Mouse (Mus musculus): ENCODE measurements around the gene Mtf2. TPM values are rescaled to one million over a fixed set of nuclear protein-coding genes. Genes with fewer than 3 reads are reported as not detected.

The Mtf2 gene
- 86.3 to 97.3 TPM (median 93.8 TPM) in 4 replicates for total RNA-seq (2023)

GRCm38 (mm10) chr5:108065465-108066411 is at the start of gene Mtf2:
TSS of gene Mtf2 (plus strand) at chr5:108065674.

GRCm38 (mm10) chr5:108132441-108133243 is 67.2 kb downstream of the Mtf2 start, which contains the start of the genes Tmed5 and Ccdc18:
TSS of gene Tmed5 (minus strand) at chr5:108132620.
TSS of gene Ccdc18 (plus strand) at chr5:108132875.

Other genes starting within 250 kb of the Mtf2 start
- not detected in 4 replicates for gene Ube2d2b, start 235.6 kb upstream of the Mtf2 start, total RNA-seq (2023)
- 14.8 to 23.7 TPM (median 19.2 TPM) in 4 replicates for gene Evi5, start 190.6 kb upstream of the Mtf2 start, total RNA-seq (2023)
- gene Rpl5, start 165.2 kb upstream of the Mtf2 start, total RNA-seq (2023) = 147 to 158 TPM (median 150 TPM) in 4 replicates
- 54.2 to 66.2 TPM (median 58.0 TPM) in 4 replicates for gene Fam69a, start 78.6 kb upstream of the Mtf2 start, total RNA-seq (2023)
- 76.1 to 81.6 TPM (median 80.7 TPM) in 4 replicates for gene Tmed5, start 66.9 kb downstream of the Mtf2 start, total RNA-seq (2023)
- gene Ccdc18, start 67.2 kb downstream of the Mtf2 start, total RNA-seq (2023) = 1.8 to 2.1 TPM (median 2.0 TPM) in 4 replicates
- 31.1 to 37.0 TPM (median 34.5 TPM) in 4 replicates for gene Dr1, start 203.2 kb downstream of the Mtf2 start, total RNA-seq (2023)
- 2.5 to 4.3 TPM (median 3.7 TPM) in 4 replicates for gene Pigg, start 246.9 kb downstream of the Mtf2 start, total RNA-seq (2023)

Data from B cell, adult 62 days (primary cell).